Mouse (Mus musculus) forebrain, postnatal 0 days (tissue): ENCODE data around the gene Lcp1. TPM values are rescaled to one million over a fixed set of nuclear protein-coding genes. Genes with fewer than 3 reads are reported as not detected.

Experiments
- ATAC-seq: fragments of 200-750 bp; cut with Nextera tagmentation; 2 replicates; pipeline ENCODE4 v1.8.0; 2017; ENCODE audit warnings: mild to moderate bottlenecking, moderate library complexity
- DNase-seq: peaks from one replicate; pipeline ENCODE4 v3.0.0-alpha.2; 2015
- H3K27ac ChIP-seq: fragments of 300-500 bp; sonication (generic); 2 replicates; pipeline ENCODE4 v1.5.1; 2014; ENCODE audit warnings: low read depth, mild to moderate bottlenecking, antibody characterized with exemption, low read length, moderate library complexity, mixed read lengths
- H3K27me3 ChIP-seq: fragments of 300-500 bp; sonication (generic); 2 replicates; pipeline ENCODE4 v1.6.1; 2014; ENCODE audit warnings: mild to moderate bottlenecking, low read length, mixed read lengths; ENCODE audit not compliant: insufficient read depth
- H3K36me3 ChIP-seq: fragments of 300-500 bp; sonication (generic); 2 replicates; pipeline ENCODE4 v1.6.1; 2014; ENCODE audit warnings: mild to moderate bottlenecking, moderate library complexity; ENCODE audit not compliant: insufficient read depth
- H3K4me1 ChIP-seq: fragments of 300-500 bp; sonication (generic); 2 replicates; pipeline ENCODE4 v1.6.1; 2014; ENCODE audit warnings: antibody characterized with exemption; ENCODE audit not compliant: insufficient read depth
- H3K4me2 ChIP-seq: fragments of 300-500 bp; sonication (generic); 2 replicates; pipeline ENCODE4 v1.6.1; 2014; ENCODE audit warnings: low read depth, mild to moderate bottlenecking, moderate library complexity
- H3K4me3 ChIP-seq: fragments of 300-500 bp; sonication (generic); 2 replicates; pipeline ENCODE4 v1.5.1; 2014; ENCODE audit warnings: low read depth, low read length, mixed read lengths
- H3K9ac ChIP-seq: fragments of 300-500 bp; sonication (generic); 2 replicates; pipeline ENCODE4 v1.6.1; 2014; ENCODE audit warnings: mild to moderate bottlenecking
- H3K9me3 ChIP-seq: fragments of 300-500 bp; sonication (generic); 2 replicates; pipeline ENCODE4 v1.6.1; 2016; ENCODE audit warnings: low read length
- CTCF ChIP-seq: sonication (generic); IDR thresholded peaks from 2 replicates; pipeline ENCODE4 v1.5.1; 2016; ENCODE audit warnings: antibody characterized with exemption, control low read depth, low read depth
- WGBS: fragments of 180-500 bp; shearing (Covaris S2); extraction: QIAGEN DNeasy Blood & Tissue Kit; methylation state at CpG from one replicate; pipeline ENCODE4 v1.1.7; 2014; 5-methylcytosine and 5-hydroxymethylcytosine counted together
- polyA plus RNA-seq: library from polyadenylated mRNA; unstranded; fragments of >200 nt; fragmentation: Nextera tagmentation; extraction: Ambion mirVana; gene quantifications from 2 replicates; pipeline ENCODE4 v1.2.1, GENCODE M21; 2015
- total RNA-seq: library from RNA; depleted of rRNA; stranded (reverse); fragments of >200 nt; gene quantifications from 2 replicates; pipeline ENCODE4 v1.2.3, GENCODE M21; 2014

Lcp1 gene
- total and polyA plus RNA-seq, 2 experiments from 2014 or later = 7.4 to 7.5 TPM

- no peaks in the 10 kb centered on the region for H3K36me3 ChIP-seq
- H3K27ac ChIP-seq = no peak overlapping the region
- no peak for DNase-seq
- ATAC-seq = no peak
- 95% methylated on average over 9 of the region's 9 CpGs for WGBS
- H3K9me3 ChIP-seq = no peaks in the 10 kb centered on the region
- no peak overlapping the region for H3K4me3 ChIP-seq
- no peak for TF ChIP-seq CTCF
- H3K9ac ChIP-seq = no peak overlapping the region
- no peaks in the 10 kb centered on the region for H3K27me3 ChIP-seq
- H3K4me1 ChIP-seq = no peaks in the 10 kb centered on the region
- no peak overlapping the region for H3K4me2 ChIP-seq
Observed at GRCm38 (mm10) chr14:75164345-75164744, 33.4 kb downstream of the Lcp1 start.

GRCm38 (mm10) chr14:75165574-75166131, 34.8 kb downstream of the Lcp1 start:
- H3K27me3 ChIP-seq = no peaks in the 10 kb centered on the region
- no peak overlapping the region for H3K27ac ChIP-seq
- H3K4me3 ChIP-seq = no peak overlapping the region
- H3K4me2 ChIP-seq = no peak overlapping the region
- 90% methylated on average over 2 of the region's 2 CpGs for WGBS
- no peaks in the 10 kb centered on the region for H3K9me3 ChIP-seq
- DNase-seq (no peak), ATAC-seq (no peak)
- no peaks in the 10 kb centered on the region for H3K4me1 ChIP-seq
- no peaks in the 10 kb centered on the region for H3K36me3 ChIP-seq
- TF ChIP-seq CTCF = no peak
- H3K9ac ChIP-seq = no peak overlapping the region

GRCm38 (mm10) chr14:75168501-75168900, 37.6 kb downstream of the Lcp1 start:
- H3K4me2 ChIP-seq = no peak overlapping the region
- no peak overlapping the region for H3K4me3 ChIP-seq
- WGBS = 91% methylated on average over 3 of the region's 3 CpGs
- DNase-seq = no peak
- ATAC-seq = no peak
- TF ChIP-seq CTCF = no peak
- H3K9me3 ChIP-seq = no peaks in the 10 kb centered on the region
- H3K4me1 ChIP-seq = no peaks in the 10 kb centered on the region
- H3K27me3 ChIP-seq = no peaks in the 10 kb centered on the region
- no peak overlapping the region for H3K27ac ChIP-seq
- no peak overlapping the region for H3K9ac ChIP-seq
- H3K36me3 ChIP-seq = no peaks in the 10 kb centered on the region

DNA sequence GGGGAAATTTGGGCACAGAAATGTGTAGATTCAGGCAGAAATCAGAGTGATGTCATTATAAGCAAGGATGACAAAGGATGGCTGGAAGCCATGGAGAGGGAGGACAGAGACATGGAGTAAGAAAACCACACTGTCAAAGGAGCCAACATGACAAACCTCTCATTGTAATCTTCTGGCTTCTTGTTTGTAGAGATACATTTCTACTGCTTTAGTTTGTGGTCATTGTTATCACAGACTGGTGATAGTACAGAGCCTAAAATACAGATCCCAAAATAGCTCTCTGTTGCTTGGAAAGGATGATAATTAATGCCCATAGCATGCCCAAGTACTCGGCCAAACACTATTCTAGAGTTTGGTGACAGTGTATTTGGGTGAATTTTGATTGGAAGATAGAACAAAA, 39.6 kb downstream of the Lcp1 start:
- no peak for TF ChIP-seq CTCF
- no peak overlapping the region for H3K27ac ChIP-seq
- no peaks in the 10 kb centered on the region for H3K9me3 ChIP-seq
- 69% methylated on average over 1 of the region's 1 CpGs for WGBS
- no peaks in the 10 kb centered on the region for H3K36me3 ChIP-seq
- ATAC-seq (no peak), DNase-seq (no peak)
- H3K27me3 ChIP-seq = no peaks in the 10 kb centered on the region
- H3K4me2 ChIP-seq = no peak overlapping the region
- no peak overlapping the region for H3K4me3 ChIP-seq
- no peaks in the 10 kb centered on the region for H3K4me1 ChIP-seq
- H3K9ac ChIP-seq = no peak overlapping the region

DNA sequence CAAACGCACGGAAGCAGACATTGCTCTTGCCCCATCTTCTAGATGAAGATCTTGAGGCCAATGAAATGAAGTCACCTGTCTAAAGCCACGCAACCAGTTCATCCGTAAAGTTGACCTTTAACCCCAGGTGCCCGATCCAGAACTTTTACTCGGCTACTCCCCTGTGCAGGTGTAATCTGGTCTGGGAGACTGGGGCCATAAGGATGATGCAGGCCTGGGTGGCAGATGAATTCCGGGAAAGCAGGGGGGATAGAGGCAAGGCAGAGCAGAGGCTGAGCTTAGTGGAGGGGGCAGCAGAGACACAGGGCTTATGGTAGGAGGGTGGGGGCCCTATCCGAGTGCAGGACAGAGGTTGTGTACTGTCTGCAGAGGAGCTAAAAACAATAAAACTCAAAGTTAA, 43.4 kb downstream of the Lcp1 start:
- TF ChIP-seq CTCF = no peak
- no peaks in the 10 kb centered on the region for H3K27me3 ChIP-seq
- H3K27ac ChIP-seq = no peak overlapping the region
- H3K4me2 ChIP-seq = no peak overlapping the region
- ATAC-seq = no peak
- H3K4me1 ChIP-seq = no peaks in the 10 kb centered on the region
- H3K4me3 ChIP-seq = no peak overlapping the region
- 87% methylated on average over 8 of the region's 8 CpGs for WGBS
- H3K9me3 ChIP-seq = no peaks in the 10 kb centered on the region
- no peaks in the 10 kb centered on the region for H3K36me3 ChIP-seq
- H3K9ac ChIP-seq = no peak overlapping the region
- DNase-seq = no peak

DNA sequence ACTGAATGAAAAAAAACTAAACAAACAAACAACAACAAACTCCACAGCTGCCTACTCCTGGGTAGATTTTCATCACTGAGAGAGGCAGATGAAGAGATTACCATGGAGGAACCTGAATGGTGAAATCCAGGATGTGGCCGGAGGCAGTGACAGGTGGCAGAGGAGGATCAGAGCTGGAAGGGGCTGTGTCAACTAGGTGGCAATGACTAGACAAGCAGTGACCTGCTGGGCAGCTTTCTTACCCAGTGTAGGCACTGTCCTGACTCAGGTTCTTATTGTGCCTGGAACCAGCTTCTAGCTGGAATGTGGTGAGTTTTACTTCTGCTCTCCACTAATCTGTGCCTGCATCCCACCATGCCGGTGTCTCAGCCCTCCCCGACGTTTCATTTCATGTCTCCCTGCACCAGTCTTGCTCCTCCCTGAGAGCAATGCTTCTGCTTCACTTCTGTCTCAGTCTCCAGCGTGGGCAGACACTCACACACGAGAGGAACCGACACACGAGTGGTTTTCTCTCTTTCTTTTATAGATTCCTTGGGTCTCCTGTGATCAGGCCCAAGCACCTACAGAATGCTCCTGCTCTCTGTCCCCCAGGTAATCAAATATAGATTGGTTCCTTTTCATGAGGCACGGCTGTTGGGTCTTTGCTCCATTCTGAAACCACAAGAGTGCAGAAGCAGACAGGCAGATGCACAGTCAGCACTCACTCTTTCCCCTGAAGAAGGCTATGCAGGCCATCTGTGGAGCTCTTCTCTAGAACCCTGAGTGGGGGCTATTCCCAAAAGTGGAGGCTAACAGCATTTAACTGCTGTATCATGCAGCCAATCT, 44.0 kb downstream of the Lcp1 start:
- Histone ChIP-seq H3K9me3 (no peaks in the 10 kb centered on the region), H3K27me3 (no peaks in the 10 kb centered on the region), H3K9ac (no peak overlapping the region), H3K4me1 (no peaks in the 10 kb centered on the region), H3K27ac (no peak overlapping the region), H3K36me3 (no peaks in the 10 kb centered on the region), H3K4me2 (no peak overlapping the region), H3K4me3 (no peak overlapping the region)
- TF ChIP-seq CTCF = no peak
- WGBS = 90% methylated on average over 9 of the region's 9 CpGs
- DNase-seq (no peak), ATAC-seq (no peak)

DNA sequence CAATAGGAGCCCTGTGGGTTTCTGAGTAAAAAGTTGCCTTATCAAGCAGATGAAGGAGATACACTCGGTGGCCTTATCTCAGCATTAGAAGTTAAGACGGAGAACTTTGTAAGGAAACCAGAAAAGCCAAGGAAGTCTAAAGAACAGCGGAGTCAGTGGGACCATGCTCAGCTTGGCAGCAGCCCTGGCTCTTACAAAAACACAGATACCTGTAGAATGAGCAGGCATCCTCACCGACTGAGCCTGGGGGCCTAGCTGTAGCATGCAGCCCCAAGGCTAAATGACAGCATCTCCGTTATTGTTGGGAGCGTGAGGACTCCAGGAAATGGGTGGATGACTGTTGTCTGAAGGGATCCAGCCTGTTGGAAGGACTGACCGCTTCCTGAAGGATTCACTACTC, 44.9 kb downstream of the Lcp1 start:
- ATAC-seq (no peak), DNase-seq (no peak)
- Histone ChIP-seq H3K4me2 (no peak overlapping the region), H3K9ac (no peak overlapping the region), H3K36me3 (no peaks in the 10 kb centered on the region), H3K27me3 (no peaks in the 10 kb centered on the region), H3K27ac (no peak overlapping the region), H3K4me3 (no peak overlapping the region), H3K4me1 (no peaks in the 10 kb centered on the region), H3K9me3 (no peaks in the 10 kb centered on the region)
- TF ChIP-seq CTCF = no peak
- 87% methylated on average over 7 of the region's 7 CpGs for WGBS
